Mouse (Mus musculus) liver, postnatal 0 days (tissue): ENCODE data around the gene Arhgap28. TPM values are rescaled to one million over a fixed set of nuclear protein-coding genes. Genes with fewer than 3 reads are reported as not detected.

ENCODE experiments used
- ATAC-seq: fragments of 200-750 bp; cut with Nextera tagmentation; 2 replicates; pipeline ENCODE4 v1.8.0; 2017; ENCODE audit warnings: mild to moderate bottlenecking, moderate library complexity
- DNase-seq: peaks from one replicate; pipeline ENCODE4 v3.0.0-alpha.2; 2016
- H3K27ac ChIP-seq: fragments of 300-500 bp; sonication (generic); 2 replicates; pipeline ENCODE4 v1.5.1; 2014; ENCODE audit warnings: antibody characterized with exemption, moderate library complexity, mild to moderate bottlenecking, low read depth
- H3K27me3 ChIP-seq: fragments of 300-500 bp; sonication (generic); 2 replicates; pipeline ENCODE4 v1.6.1; 2014; ENCODE audit warnings: low read length, control low read depth, mixed read lengths; ENCODE audit not compliant: insufficient read depth
- H3K36me3 ChIP-seq: fragments of 300-500 bp; sonication (generic); replicated peaks from 2 replicates; pipeline ENCODE4 v1.6.1; 2014; ENCODE audit warnings: mild to moderate bottlenecking, control low read depth, low read length, moderate library complexity, mixed read lengths; ENCODE audit not compliant: insufficient read depth
- H3K4me1 ChIP-seq: fragments of 300-500 bp; sonication (generic); 2 replicates; pipeline ENCODE4 v1.6.1; 2014; ENCODE audit warnings: antibody characterized with exemption, mild to moderate bottlenecking, control low read depth; ENCODE audit not compliant: insufficient read depth
- H3K4me2 ChIP-seq: fragments of 300-500 bp; sonication (generic); 2 replicates; pipeline ENCODE4 v1.6.1; 2014; ENCODE audit warnings: low read depth, mild to moderate bottlenecking, low read length, moderate library complexity, mixed read lengths
- H3K4me3 ChIP-seq: fragments of 300-500 bp; sonication (generic); 2 replicates; pipeline ENCODE4 v1.5.1; 2014; ENCODE audit warnings: low read depth, low read length
- H3K9ac ChIP-seq: fragments of 300-500 bp; sonication (generic); replicated peaks from 2 replicates; pipeline ENCODE4 v1.6.1; 2014; ENCODE audit warnings: mild to moderate bottlenecking, moderate library complexity
- H3K9me3 ChIP-seq: fragments of 300-500 bp; sonication (generic); 2 replicates; pipeline ENCODE4 v1.6.1; 2016; ENCODE audit warnings: mild to moderate bottlenecking, control low read depth, low read length, mixed read lengths
- CTCF ChIP-seq: sonication (generic); IDR thresholded peaks from 2 replicates; pipeline ENCODE4 v1.5.1; 2016; ENCODE audit warnings: antibody characterized with exemption, low read depth
- EP300 ChIP-seq: IDR thresholded peaks from 2 replicates; pipeline ENCODE4 v1.6.1; 2016; ENCODE audit warnings: antibody characterized with exemption, low read depth, mild to moderate bottlenecking
- WGBS: fragments of 180-500 bp; shearing (Covaris S2); extraction: QIAGEN DNeasy Blood & Tissue Kit; methylation state at CpG from one replicate; pipeline ENCODE4 v1.1.7; 2014; ENCODE audit not compliant: insufficient replicate concordance; 5-methylcytosine and 5-hydroxymethylcytosine counted together
- polyA plus RNA-seq: library from polyadenylated mRNA; unstranded; fragments of >200 nt; fragmentation: Nextera tagmentation; extraction: Ambion mirVana; gene quantifications from 2 replicates; pipeline ENCODE4 v1.2.1, GENCODE M21; 2015

Arhgap28 gene
- polyA plus RNA-seq, 1 experiment from 2014 or later, result 0.48 TPM

- ATAC-seq (no peak), DNase-seq (no peak)
- H3K27ac ChIP-seq, result no peak overlapping the region
- no peaks in the 10 kb centered on the region for H3K9me3 ChIP-seq
- no peak overlapping the region for H3K9ac ChIP-seq
- TF ChIP-seq CTCF (no peak), EP300 (no peak)
- H3K27me3 ChIP-seq, result no peaks in the 10 kb centered on the region
- no peak overlapping the region for H3K4me2 ChIP-seq
- no peak overlapping the region for H3K4me3 ChIP-seq
- WGBS, result 69% methylated on average over 4 of the region's 4 CpGs
- no peaks in the 10 kb centered on the region for H3K4me1 ChIP-seq
- H3K36me3 ChIP-seq, result no peaks in the 10 kb centered on the region
Observed at GRCm38 (mm10) chr17:67935556-67935955, 68.4 kb downstream of the Arhgap28 start.

- no peaks in the 10 kb centered on the region for H3K27me3 ChIP-seq
- H3K9me3 ChIP-seq, result no peaks in the 10 kb centered on the region
- H3K4me1 ChIP-seq, result no peaks in the 10 kb centered on the region
- no peak for ATAC-seq
- no peak for TF ChIP-seq EP300
- TF ChIP-seq CTCF, result no peak
- 77% methylated on average over 6 of the region's 6 CpGs for WGBS
- H3K9ac ChIP-seq, result no peak overlapping the region
- no peak for DNase-seq
- no peak overlapping the region for H3K4me2 ChIP-seq
- no peaks in the 10 kb centered on the region for H3K36me3 ChIP-seq
- no peak overlapping the region for H3K4me3 ChIP-seq
- no peak overlapping the region for H3K27ac ChIP-seq
Observed at GRCm38 (mm10) chr17:67931396-67931795, 72.5 kb downstream of the Arhgap28 start.

- Histone ChIP-seq H3K27me3 (no peaks in the 10 kb centered on the region), H3K4me2 (no peak overlapping the region), H3K27ac (no peak overlapping the region), H3K9ac (no peak overlapping the region), H3K4me1 (no peaks in the 10 kb centered on the region), H3K36me3 (no peaks in the 10 kb centered on the region), H3K9me3 (no peaks in the 10 kb centered on the region), H3K4me3 (no peak overlapping the region)
- ATAC-seq, result peak; percentile 19; the same call in 1 of the 2 replicates
- no peak for DNase-seq
- TF ChIP-seq CTCF (no peak), EP300 (no peak)
- WGBS, result 74% methylated on average over 3 of the region's 3 CpGs
Observed at GRCm38 (mm10) chr17:67930957-67931356, 73.0 kb downstream of the Arhgap28 start.

- Histone ChIP-seq H3K4me1 (no peaks in the 10 kb centered on the region), H3K4me2 (no peak overlapping the region), H3K27me3 (no peaks in the 10 kb centered on the region), H3K4me3 (no peak overlapping the region), H3K36me3 (no peaks in the 10 kb centered on the region), H3K9me3 (no peaks in the 10 kb centered on the region), H3K9ac (no peak overlapping the region), H3K27ac (no peak overlapping the region)
- no peak for TF ChIP-seq CTCF
- TF ChIP-seq EP300, result no peak
- no peak for ATAC-seq
- 59% methylated on average over 3 of the region's 3 CpGs for WGBS
- no peak for DNase-seq
Observed at GRCm38 (mm10) chr17:67930467-67930866, 73.5 kb downstream of the Arhgap28 start.

GRCm38 (mm10) chr17:67928280-67928679 is 75.6 kb downstream of the Arhgap28 start:
- H3K9ac ChIP-seq, result no peak overlapping the region
- WGBS, result 76% methylated on average over 6 of the region's 6 CpGs
- no peak overlapping the region for H3K4me3 ChIP-seq

GRCm38 (mm10) chr17:67927864-67928263 is 76.1 kb downstream of the Arhgap28 start:
- no peak for ATAC-seq

More at GRCm38 (mm10) chr17:67928280-67928679, 75.6 kb downstream of the Arhgap28 start:
- H3K4me1 ChIP-seq, result no peaks in the 10 kb centered on the region
- H3K27ac ChIP-seq, result no peak overlapping the region
- DNase-seq (no peak), ATAC-seq (no peak)
- H3K36me3 ChIP-seq, result no peaks in the 10 kb centered on the region
- no peaks in the 10 kb centered on the region for H3K27me3 ChIP-seq
- no peak for TF ChIP-seq CTCF
- H3K9me3 ChIP-seq, result no peaks in the 10 kb centered on the region
- no peak overlapping the region for H3K4me2 ChIP-seq

GRCm38 (mm10) chr17:67919959-67920358 is 84.0 kb downstream of the Arhgap28 start:
- ATAC-seq (no peak), DNase-seq (no peak)
- Histone ChIP-seq H3K4me2 (no peak overlapping the region), H3K9ac (no peak overlapping the region), H3K4me1 (no peaks in the 10 kb centered on the region), H3K27me3 (no peaks in the 10 kb centered on the region), H3K9me3 (no peaks in the 10 kb centered on the region), H3K27ac (no peak overlapping the region), H3K36me3 (no peaks in the 10 kb centered on the region), H3K4me3 (no peak overlapping the region)
- TF ChIP-seq CTCF, result no peak
- 69% methylated on average over 7 of the region's 7 CpGs for WGBS

More at GRCm38 (mm10) chr17:67927864-67928263, 76.1 kb downstream of the Arhgap28 start:
- no peaks in the 10 kb centered on the region for H3K36me3 ChIP-seq
- H3K27me3 ChIP-seq, result no peaks in the 10 kb centered on the region
- 82% methylated on average over 8 of the region's 8 CpGs for WGBS
- TF ChIP-seq CTCF (no peak), EP300 (no peak)
- no peak for DNase-seq
- no peak overlapping the region for H3K4me3 ChIP-seq
- H3K4me2 ChIP-seq, result no peak overlapping the region
- no peak overlapping the region for H3K9ac ChIP-seq
- H3K27ac ChIP-seq, result no peak overlapping the region
- no peaks in the 10 kb centered on the region for H3K4me1 ChIP-seq
- no peaks in the 10 kb centered on the region for H3K9me3 ChIP-seq
